Mouse (Mus musculus): ENCODE data around the gene 1700001P01Rik.

- no peak for TF ChIP-seq POLR2AphosphoS2 (IDR thresholded peaks at IDR 0.05; ENCODE audit: low read depth, low read length)
- TF ChIP-seq CTCF (conservative IDR thresholded peaks at IDR 0.05 in 1 of 2, IDR thresholded peaks at IDR 0.05 in 1 of 2; ENCODE audit: low read depth in 2 of 2, low read length in 2 of 2) = no peak
- no peak for TF ChIP-seq EP300 (IDR thresholded peaks at IDR 0.05; ENCODE audit: low read length)
- no peak for TF ChIP-seq ETS1 (conservative IDR thresholded peaks at IDR 0.05; ENCODE audit: low read depth, low read length)
- no peak for TF ChIP-seq ZMIZ1 (IDR thresholded peaks at IDR 0.05; ENCODE audit: low read depth, low read length)
- TF ChIP-seq SMC3 (IDR thresholded peaks at IDR 0.05; ENCODE audit: low read depth, low read length) = no peak
- TF ChIP-seq MAX (IDR thresholded peaks at IDR 0.05; ENCODE audit: low read length) = no peak
- TF ChIP-seq TCF12 (IDR thresholded peaks at IDR 0.05; ENCODE audit: low read depth, low read length) = no peak
- TF ChIP-seq JUND (conservative IDR thresholded peaks at IDR 0.05; ENCODE audit: low read depth, low read length) = no peak
- no peak for TF ChIP-seq JUN (IDR thresholded peaks at IDR 0.05; ENCODE audit: insufficient read depth, low read depth, low read length)
Measured at GRCm38 (mm10) chr11:97733689-97734088, 42.0 kb downstream of the 1700001P01Rik start.
